Mouse (Mus musculus): ENCODE measurements around the gene Ube2n.

DNA sequence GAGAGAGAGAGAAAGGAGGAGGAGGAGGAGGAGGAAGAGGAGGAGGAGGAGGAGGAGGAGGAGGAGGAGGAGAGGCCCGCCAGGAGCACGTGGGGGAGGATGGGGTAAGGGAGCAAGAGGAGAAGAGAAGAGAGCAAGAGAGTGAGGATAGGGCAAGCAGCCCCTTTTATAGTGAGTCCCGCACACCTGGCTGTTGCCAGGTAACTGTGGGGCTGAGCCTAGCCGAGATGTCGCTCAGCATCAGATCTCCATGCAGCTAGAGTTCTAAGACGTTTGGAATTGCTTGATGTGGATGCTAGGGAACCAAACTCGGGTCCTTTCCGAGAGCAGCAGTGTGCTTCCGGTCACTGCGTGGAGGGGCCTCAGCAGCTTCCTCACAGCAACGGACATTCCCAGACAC lies 79.5 kb downstream of the Ube2n start:
- no peak for TF ChIP-seq CTCF (IDR thresholded peaks at IDR 0.05; ENCODE audit: extremely low read depth, insufficient read depth, insufficient read length, insufficient replicate concordance)
- no peak for TF ChIP-seq POLR2A (IDR thresholded peaks at IDR 0.05; ENCODE audit: low read depth, low read length)
